Mouse (Mus musculus): ENCODE results near the gene Usp29. TPM values are rescaled to one million over a fixed set of nuclear protein-coding genes. Genes with fewer than 3 reads are reported as not detected.

Gene Usp29
- total and polyA plus RNA-seq, 2 experiments from 2014 or later = 30.4 to 69.2 TPM

- Histone ChIP-seq H3K9ac (replicated peaks; ENCODE audit: low read length) (no peak overlapping the region), H3K27ac (no peak overlapping the region), H3K4me3 (ENCODE audit: low read length) (no peak overlapping the region), H3K4me2 (ENCODE audit: low read depth, low read length) (no peak overlapping the region), H3K27me3 (ENCODE audit: insufficient read depth, low read length) (no peaks in the 10 kb centered on the region), H3K36me3 (ENCODE audit: insufficient read depth, low read length) (no peaks in the 10 kb centered on the region), H3K4me1 (ENCODE audit: insufficient read depth, low read length) (peaks cover 18% of the 10 kb centered on the region), H3K9me3 (ENCODE audit: low read length) (no peaks in the 10 kb centered on the region)
- no peak for TF ChIP-seq CTCF (IDR thresholded peaks at IDR 0.05; ENCODE audit: low read depth)
- no peak for ATAC-seq
- no peak for DNase-seq (ENCODE audit: low spot score)
- 86% methylated on average over 5 of the region's 5 CpGs for WGBS
These were observed 48.8 kb downstream of the Usp29 start for GRCm38 (mm10) chr7:6779172-6779571.

- Histone ChIP-seq H3K4me1 (ENCODE audit: insufficient read depth, low read length) (peaks cover 14% of the 10 kb centered on the region), H3K36me3 (ENCODE audit: insufficient read depth, low read length) (no peaks in the 10 kb centered on the region), H3K4me3 (ENCODE audit: low read length) (no peak overlapping the region), H3K27ac (peak overlapping the region; percentile 45; the same call in 1 of the 2 replicates), H3K27me3 (ENCODE audit: insufficient read depth, low read length) (no peaks in the 10 kb centered on the region), H3K4me2 (ENCODE audit: low read depth, low read length) (no peak overlapping the region), H3K9me3 (ENCODE audit: low read length) (no peaks in the 10 kb centered on the region), H3K9ac (replicated peaks; ENCODE audit: low read length) (no peak overlapping the region)
- TF ChIP-seq CTCF (IDR thresholded peaks at IDR 0.05; ENCODE audit: low read depth) = no peak
- no peak; the same call in 1 of the 2 replicates for ATAC-seq
- peak; percentile 69 for DNase-seq (ENCODE audit: low spot score)
- 25% methylated on average over 11 of the region's 11 CpGs for WGBS
These were observed 51.2 kb downstream of the Usp29 start for GRCm38 (mm10) chr7:6781541-6781940.

- no peaks in the 10 kb centered on the region for H3K9me3 ChIP-seq (ENCODE audit: low read length)
- H3K9ac ChIP-seq (replicated peaks; ENCODE audit: low read length) = no peak overlapping the region
- H3K4me3 ChIP-seq (ENCODE audit: low read length) = no peak overlapping the region
- no peak overlapping the region for H3K27ac ChIP-seq
- TF ChIP-seq CTCF (IDR thresholded peaks at IDR 0.05; ENCODE audit: low read depth) = no peak
- peaks cover 9% of the 10 kb centered on the region; the same call in 1 of the 2 replicates for H3K4me1 ChIP-seq (ENCODE audit: insufficient read depth, low read length)
- ATAC-seq = no peak
- WGBS = 44% methylated on average over 8 of the region's 8 CpGs
- no peaks in the 10 kb centered on the region for H3K36me3 ChIP-seq (ENCODE audit: insufficient read depth, low read length)
- no peak for DNase-seq (ENCODE audit: low spot score)
- H3K4me2 ChIP-seq (ENCODE audit: low read depth, low read length) = no peak overlapping the region
- H3K27me3 ChIP-seq (ENCODE audit: insufficient read depth, low read length) = no peaks in the 10 kb centered on the region
These were observed 54.1 kb downstream of the Usp29 start for GRCm38 (mm10) chr7:6784340-6785073.

GRCm38 (mm10) chr7:6787000-6787399 lies 56.6 kb downstream of the Usp29 start:
- DNase-seq (ENCODE audit: low spot score) (no peak), ATAC-seq (no peak)
- WGBS = 83% methylated on average over 2 of the region's 2 CpGs
- Histone ChIP-seq H3K36me3 (ENCODE audit: insufficient read depth, low read length) (no peaks in the 10 kb centered on the region), H3K4me2 (ENCODE audit: low read depth, low read length) (no peak overlapping the region), H3K4me3 (ENCODE audit: low read length) (no peak overlapping the region), H3K4me1 (ENCODE audit: insufficient read depth, low read length) (peaks cover under 1% of the 10 kb centered on the region; the same call in 1 of the 2 replicates), H3K27me3 (ENCODE audit: insufficient read depth, low read length) (no peaks in the 10 kb centered on the region), H3K27ac (no peak overlapping the region), H3K9me3 (ENCODE audit: low read length) (no peaks in the 10 kb centered on the region), H3K9ac (replicated peaks; ENCODE audit: low read length) (no peak overlapping the region)
- TF ChIP-seq CTCF (IDR thresholded peaks at IDR 0.05; ENCODE audit: low read depth) = no peak

- Histone ChIP-seq H3K4me3 (ENCODE audit: low read length) (no peak overlapping the region), H3K27me3 (ENCODE audit: insufficient read depth, low read length) (no peaks in the 10 kb centered on the region), H3K9ac (replicated peaks; ENCODE audit: low read length) (no peak overlapping the region), H3K36me3 (ENCODE audit: insufficient read depth, low read length) (no peaks in the 10 kb centered on the region), H3K9me3 (ENCODE audit: low read length) (no peaks in the 10 kb centered on the region), H3K4me1 (ENCODE audit: insufficient read depth, low read length) (no peaks in the 10 kb centered on the region), H3K4me2 (ENCODE audit: low read depth, low read length) (no peak overlapping the region), H3K27ac (no peak overlapping the region)
- WGBS = 72% methylated on average over 2 of the region's 2 CpGs
- ATAC-seq (no peak), DNase-seq (ENCODE audit: low spot score) (no peak)
- TF ChIP-seq CTCF (IDR thresholded peaks at IDR 0.05; ENCODE audit: low read depth) = no peak
These were observed 57.7 kb downstream of the Usp29 start for GRCm38 (mm10) chr7:6788101-6788500.

- ATAC-seq (no peak), DNase-seq (ENCODE audit: low spot score) (no peak)
- no peak overlapping the region for H3K9ac ChIP-seq (replicated peaks; ENCODE audit: low read length)
- H3K9me3 ChIP-seq (ENCODE audit: low read length) = no peaks in the 10 kb centered on the region
- no peaks in the 10 kb centered on the region for H3K27me3 ChIP-seq (ENCODE audit: insufficient read depth, low read length)
- no peak for TF ChIP-seq CTCF (IDR thresholded peaks at IDR 0.05; ENCODE audit: low read depth)
- no peak overlapping the region for H3K4me2 ChIP-seq (ENCODE audit: low read depth, low read length)
- no peak overlapping the region for H3K4me3 ChIP-seq (ENCODE audit: low read length)
- WGBS = 88% methylated on average over 9 of the region's 9 CpGs
- H3K27ac ChIP-seq = no peak overlapping the region
- no peaks in the 10 kb centered on the region for H3K4me1 ChIP-seq (ENCODE audit: insufficient read depth, low read length)
- no peaks in the 10 kb centered on the region for H3K36me3 ChIP-seq (ENCODE audit: insufficient read depth, low read length)
These were observed 61.1 kb downstream of the Usp29 start for GRCm38 (mm10) chr7:6791286-6792065.

Measured in hindbrain, postnatal 0 days (tissue).